ENCODE assay signal across 10 mouse cellular contexts in the genomic region with DNA sequence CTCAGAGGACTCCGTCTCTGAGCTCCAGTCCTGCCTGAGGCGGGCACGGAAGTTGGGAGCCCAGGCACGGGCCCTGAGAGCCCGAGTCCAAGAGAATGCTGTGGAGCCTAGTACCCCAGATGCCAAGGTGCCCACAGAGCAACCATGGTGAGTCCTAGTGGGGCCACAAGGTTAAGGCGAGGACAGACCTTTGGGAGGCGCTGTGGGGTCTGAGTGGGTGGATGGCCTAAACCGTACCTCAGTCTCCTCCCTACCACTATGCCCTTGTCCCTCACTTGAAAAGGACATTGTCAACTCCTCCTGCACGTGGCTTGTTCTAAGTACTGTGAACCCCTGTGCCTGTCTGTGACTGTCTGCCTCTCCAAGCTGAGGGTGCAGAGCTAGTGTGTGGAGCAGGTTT. TPM values are rescaled to one million over a fixed set of nuclear protein-coding genes. Genes with fewer than 3 reads are reported as not detected.
DNase-seq lines count a peak whose midpoint lies in the region; ATAC-seq and TF ChIP-seq lines count a peak whose summit lies in the region.
"Had no signal": no experiment of that assay in that cellular context is flagged by ENCODE, and none has a peak within 500 bp of the region (broad histone marks: within the 10 kb centered on the region; RNA-seq: fewer than 3 reads in every experiment).

No protein-coding gene starts in this region.

- WGBS in kidney, embryonic 15.5 days: 65% methylated on average over 9 of the region's 9 CpGs
- WGBS in hindbrain, embryonic 16.5 days: 56% methylated on average over 9 of the region's 9 CpGs
- 64% methylated on average over 9 of the region's 9 CpGs for WGBS in midbrain, embryonic 13.5 days

- H3K4me3 ChIP-seq in kidney, embryonic 15.5 days (replicated peaks): peak overlapping the region; percentile 91
- H3K4me3 ChIP-seq in bone marrow macrophage, adult 2 months (ENCODE audit: insufficient read depth, low read length): peak overlapping the region; percentile 70
- peak overlapping the region; percentile 76 for H3K4me3 ChIP-seq in hindbrain, embryonic 16.5 days (ENCODE audit: low read length)
- peak overlapping the region; percentile 74 for H3K4me3 ChIP-seq in midbrain, embryonic 13.5 days (replicated peaks)

- no peaks in the 10 kb centered on the region for H3K9me3 ChIP-seq in kidney, embryonic 15.5 days (replicated peaks)
- H3K9me3 ChIP-seq in hindbrain, embryonic 16.5 days (ENCODE audit: control insufficient read depth, low read length): no peaks in the 10 kb centered on the region
- H3K9me3 ChIP-seq in midbrain, embryonic 13.5 days: no peaks in the 10 kb centered on the region

- no peak for ATAC-seq in kidney, embryonic 15.5 days (replicated peaks; ENCODE audit: low FRiP score)
- no peak for ATAC-seq in hindbrain, embryonic 16.5 days
- no peak for ATAC-seq in midbrain, embryonic 13.5 days
- ATAC-seq: Patski had no signal

- DNase-seq in kidney, postnatal 4 days: no peak
- no peak for DNase-seq in urinary bladder, adult 18-20 months (ENCODE audit: low spot score in 2 of 2)
- no peak for DNase-seq in urinary bladder, postnatal 4 days (ENCODE audit: low spot score in 2 of 2)
- no peak for DNase-seq in spleen, postnatal 14 days (ENCODE audit: low spot score in 2 of 2)
- DNase-seq: cerebellum, postnatal 36 days had no signal

- H3K4me2 ChIP-seq in kidney, embryonic 15.5 days: peak overlapping the region; percentile 83
- H3K4me2 ChIP-seq in hindbrain, embryonic 16.5 days (ENCODE audit: low read length): peak overlapping the region; percentile 91
- H3K4me2 ChIP-seq in midbrain, embryonic 13.5 days (replicated peaks): peak overlapping the region; percentile 95

- peak; percentile 28; the same call in 1 of the 2 replicates for TF ChIP-seq POLR2A in bone marrow macrophage, adult 2 months (IDR thresholded peaks at IDR 0.05; ENCODE audit: borderline replicate concordance, low read depth, low read length)

- H3K27me3 ChIP-seq in kidney, embryonic 15.5 days: no peaks in the 10 kb centered on the region
- H3K27me3 ChIP-seq in hindbrain, embryonic 16.5 days (replicated peaks; ENCODE audit: control insufficient read depth, insufficient read depth, low read length): no peaks in the 10 kb centered on the region
- no peaks in the 10 kb centered on the region for H3K27me3 ChIP-seq in midbrain, embryonic 13.5 days
- H3K27me3 ChIP-seq: Patski had no signal

- H3K9ac ChIP-seq in kidney, embryonic 15.5 days: peak overlapping the region; percentile 90
- H3K9ac ChIP-seq in hindbrain, embryonic 16.5 days (ENCODE audit: low read depth, low read length): peak overlapping the region; percentile 41
- H3K9ac ChIP-seq in midbrain, embryonic 13.5 days (replicated peaks): peak overlapping the region; percentile 77

- H3K4me1 ChIP-seq in kidney, embryonic 15.5 days: peaks cover 47% of the 10 kb centered on the region
- peaks cover 30% of the 10 kb centered on the region for H3K4me1 ChIP-seq in bone marrow macrophage, adult 2 months (ENCODE audit: control insufficient read depth, insufficient read depth, low read length)
- H3K4me1 ChIP-seq in hindbrain, embryonic 16.5 days (ENCODE audit: control insufficient read depth, insufficient read depth, low read depth, low read length): peaks cover 19% of the 10 kb centered on the region
- H3K4me1 ChIP-seq in midbrain, embryonic 13.5 days (replicated peaks): peaks cover 35% of the 10 kb centered on the region

- TF ChIP-seq CTCF in bone marrow macrophage, adult 2 months (IDR thresholded peaks at IDR 0.05; ENCODE audit: low read depth, low read length): no peak

- peaks cover 51% of the 10 kb centered on the region for H3K36me3 ChIP-seq in kidney, embryonic 15.5 days
- H3K36me3 ChIP-seq in hindbrain, embryonic 16.5 days (ENCODE audit: control insufficient read depth, insufficient read depth, low read length): 0 out of 2 replicates have a peak, but pooled peaks cover 9% of the 10 kb centered on the region
- H3K36me3 ChIP-seq in midbrain, embryonic 13.5 days: peaks cover 32% of the 10 kb centered on the region

- peak overlapping the region; percentile 37; the same call in 1 of the 2 replicates for H3K27ac ChIP-seq in kidney, embryonic 15.5 days
- no peak overlapping the region for H3K27ac ChIP-seq in bone marrow macrophage, adult 2 months (ENCODE audit: insufficient read depth, low read depth, low read length)
- H3K27ac ChIP-seq in hindbrain, embryonic 16.5 days (ENCODE audit: low read depth, low read length): no peak overlapping the region
- H3K27ac ChIP-seq in midbrain, embryonic 13.5 days: no peak overlapping the region

RNA-seq across cellular contexts. Expression of a gene that starts 1.5 kb away (rescaled TPM):
- 40.8 and 50.4 TPM in 2 replicates for polyA plus RNA-seq in kidney, embryonic 15.5 days (2015; fragmentation: Nextera tagmentation; extraction: Ambion mirVana)
- 18.5 and 22.9 TPM in 2 replicates for polyA plus RNA-seq in bone marrow macrophage, adult 2 months (2012; ENCODE audit: insufficient read depth, insufficient read length, missing spikeins)
- 8.0 and 11.4 TPM in 2 replicates for polyA plus RNA-seq in hindbrain, embryonic 16.5 days (2015; fragmentation: Nextera tagmentation; extraction: Ambion mirVana)
- polyA plus RNA-seq in midbrain, embryonic 13.5 days (2015; fragmentation: Nextera tagmentation; extraction: Ambion mirVana): 13.8 and 14.1 TPM in 2 replicates

RNA-seq across cellular contexts. Expression of a gene that starts 7.4 kb away (rescaled TPM):
- polyA plus RNA-seq in kidney, embryonic 15.5 days (2015; fragmentation: Nextera tagmentation; extraction: Ambion mirVana): 333 and 353 TPM in 2 replicates
- 187 and 203 TPM in 2 replicates for polyA plus RNA-seq in bone marrow macrophage, adult 2 months (2012; ENCODE audit: insufficient read depth, insufficient read length, missing spikeins)
- polyA plus RNA-seq in hindbrain, embryonic 16.5 days (2015; fragmentation: Nextera tagmentation; extraction: Ambion mirVana): 202 and 203 TPM in 2 replicates
- polyA plus RNA-seq in midbrain, embryonic 13.5 days (2015; fragmentation: Nextera tagmentation; extraction: Ambion mirVana): 136 and 152 TPM in 2 replicates

RNA-seq across cellular contexts. Expression of a gene that starts 18.2 kb away (rescaled TPM):
- 13.2 and 17.8 TPM in 2 replicates for polyA plus RNA-seq in kidney, embryonic 15.5 days (2015; fragmentation: Nextera tagmentation; extraction: Ambion mirVana)
- polyA plus RNA-seq in bone marrow macrophage, adult 2 months (2012; ENCODE audit: insufficient read depth, insufficient read length, missing spikeins): 32.1 and 36.2 TPM in 2 replicates
- 1.7 and 3.5 TPM in 2 replicates for polyA plus RNA-seq in hindbrain, embryonic 16.5 days (2015; fragmentation: Nextera tagmentation; extraction: Ambion mirVana)
- polyA plus RNA-seq in midbrain, embryonic 13.5 days (2015; fragmentation: Nextera tagmentation; extraction: Ambion mirVana): 1.6 and 2.9 TPM in 2 replicates

RNA-seq across cellular contexts. Expression of a gene that starts 41.9 kb away (rescaled TPM):
- polyA plus RNA-seq in kidney, embryonic 15.5 days (2015; fragmentation: Nextera tagmentation; extraction: Ambion mirVana): 14.0 and 16.0 TPM in 2 replicates
- polyA plus RNA-seq in bone marrow macrophage, adult 2 months (2012; ENCODE audit: insufficient read depth, insufficient read length, missing spikeins): 32.8 and 36.7 TPM in 2 replicates
- 8.7 TPM in 2 replicates for polyA plus RNA-seq in hindbrain, embryonic 16.5 days (2015; fragmentation: Nextera tagmentation; extraction: Ambion mirVana)
- 3.9 and 4.7 TPM in 2 replicates for polyA plus RNA-seq in midbrain, embryonic 13.5 days (2015; fragmentation: Nextera tagmentation; extraction: Ambion mirVana)

RNA-seq across cellular contexts. Expression of a gene that starts 42.1 kb away (rescaled TPM):
- 51.8 and 54.8 TPM in 2 replicates for polyA plus RNA-seq in kidney, embryonic 15.5 days (2015; fragmentation: Nextera tagmentation; extraction: Ambion mirVana)
- 55.0 and 59.6 TPM in 2 replicates for polyA plus RNA-seq in bone marrow macrophage, adult 2 months (2012; ENCODE audit: insufficient read depth, insufficient read length, missing spikeins)
- 109 and 110 TPM in 2 replicates for polyA plus RNA-seq in hindbrain, embryonic 16.5 days (2015; fragmentation: Nextera tagmentation; extraction: Ambion mirVana)
- 98.5 and 102 TPM in 2 replicates for polyA plus RNA-seq in midbrain, embryonic 13.5 days (2015; fragmentation: Nextera tagmentation; extraction: Ambion mirVana)
